Mouse (Mus musculus): ENCODE results near the gene Fam222a. TPM values are rescaled to one million over a fixed set of nuclear protein-coding genes. Genes with fewer than 3 reads are reported as not detected.

The Fam222a gene
- total RNA-seq, 1 experiment from 2014 or later: 26.9 TPM

DNA sequence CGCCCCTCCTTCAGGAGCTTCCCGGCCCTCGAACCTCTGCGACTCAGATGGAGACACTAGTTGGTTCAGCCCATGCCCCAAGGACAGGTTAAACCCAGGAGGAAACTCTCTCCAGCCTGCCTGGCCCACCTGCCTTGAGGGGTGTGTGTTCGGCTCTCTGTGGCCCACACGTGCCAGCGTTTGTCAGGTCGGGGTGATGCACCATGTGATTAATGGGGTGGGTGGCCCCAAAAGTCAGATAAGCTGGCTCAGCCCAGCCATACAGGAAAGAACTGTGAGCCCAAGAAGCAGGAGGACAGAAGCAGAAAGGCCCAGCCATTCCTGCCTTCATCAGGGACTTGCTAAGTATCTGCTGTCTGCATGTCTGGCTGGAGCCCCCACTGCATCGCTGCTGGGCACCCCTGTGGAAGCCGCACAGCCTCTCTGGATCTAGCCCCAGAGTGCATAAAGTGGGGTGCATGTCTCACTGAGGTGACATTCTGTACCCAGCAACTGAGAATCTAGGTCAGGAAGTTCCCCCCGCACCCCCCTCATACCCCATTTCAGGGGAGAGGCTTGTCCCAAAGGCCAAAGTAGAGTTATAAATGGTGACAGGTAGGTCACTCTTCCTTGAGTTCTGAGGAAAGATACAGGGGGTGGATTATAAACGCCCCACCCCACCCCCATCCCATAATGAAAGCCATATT is 15.8 kb downstream of the Fam222a start:
- no peak for DNase-seq

DNA sequence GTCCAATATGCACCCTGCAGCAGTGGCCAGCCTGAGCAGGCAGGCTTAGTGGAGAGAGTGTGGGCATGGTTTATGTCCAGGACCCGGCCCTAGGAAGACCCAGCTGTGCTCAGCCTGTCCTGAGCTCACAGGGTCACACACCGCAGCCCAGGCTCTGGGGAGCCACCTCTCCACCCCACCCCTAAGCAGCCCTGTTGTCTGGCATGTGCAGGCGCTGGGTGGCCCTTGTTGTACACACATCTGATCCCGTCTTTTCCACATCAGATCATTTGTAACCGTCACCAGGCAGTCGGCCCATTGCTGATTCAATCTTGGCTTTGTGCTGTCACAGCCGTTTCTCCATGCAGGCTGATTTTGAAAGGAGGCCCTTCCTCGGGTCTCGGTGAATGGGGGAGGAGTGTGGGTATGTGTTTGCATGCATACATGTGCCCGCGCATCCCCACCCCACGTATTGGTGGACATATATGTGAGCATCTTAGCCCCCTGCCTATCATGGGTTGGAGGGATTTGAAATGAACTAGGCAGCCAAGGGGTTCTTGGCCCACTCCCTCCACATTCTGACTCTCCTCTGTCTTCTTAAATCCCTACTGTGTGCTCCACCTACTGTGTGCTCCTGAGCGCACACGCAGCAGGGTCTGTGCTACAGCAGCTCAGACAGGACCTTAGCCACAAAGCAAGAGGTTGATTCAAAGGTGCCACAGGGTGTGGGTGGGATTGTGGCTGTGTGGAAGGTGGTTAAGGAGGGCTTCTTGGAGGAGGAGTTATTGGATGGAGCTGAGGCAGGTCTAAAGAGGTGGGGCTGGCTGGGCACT is 16.7 kb downstream of the Fam222a start:
- DNase-seq: no peak

DNA sequence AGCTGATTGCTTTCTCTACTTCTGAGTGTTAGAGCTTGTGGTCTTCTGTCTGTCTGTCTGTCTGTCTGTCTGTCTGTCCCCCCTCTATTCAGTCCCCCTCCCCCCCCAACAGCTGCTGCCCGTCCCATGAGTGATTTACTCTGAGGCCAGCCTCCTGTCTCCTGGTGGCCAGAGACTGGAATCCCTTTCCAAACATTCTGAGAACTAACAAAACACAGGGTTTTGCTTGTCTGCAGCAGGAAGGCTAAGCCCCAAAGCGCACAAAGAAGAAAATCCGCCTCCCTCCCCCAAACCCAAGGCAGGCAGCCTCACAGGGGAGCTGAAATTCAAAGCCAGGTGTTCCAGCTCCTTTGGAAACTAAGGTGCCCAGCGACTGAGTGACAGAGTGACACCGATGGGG is 17.9 kb downstream of the Fam222a start:
- no peak for DNase-seq

DNA sequence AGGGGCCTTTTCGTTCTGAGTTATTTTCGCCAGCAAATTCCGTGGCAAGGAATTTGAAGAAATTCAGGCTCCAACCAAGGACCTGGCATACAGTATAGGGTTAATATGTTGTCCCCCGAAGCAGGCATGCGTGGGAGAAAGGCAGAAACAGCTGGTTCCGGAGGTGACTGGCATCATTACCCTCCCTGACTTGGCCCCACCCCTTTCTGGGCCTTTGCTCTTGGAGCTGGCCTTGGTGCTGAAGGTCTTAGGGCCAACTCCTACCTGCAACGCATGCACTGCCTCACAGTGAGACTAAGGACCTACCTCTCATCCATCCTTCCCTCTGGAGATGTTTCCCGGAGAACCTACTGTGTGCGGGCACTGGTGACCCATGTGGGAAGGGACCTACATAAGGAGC is 20.1 kb downstream of the Fam222a start:
- peak; percentile 78 for DNase-seq

DNA sequence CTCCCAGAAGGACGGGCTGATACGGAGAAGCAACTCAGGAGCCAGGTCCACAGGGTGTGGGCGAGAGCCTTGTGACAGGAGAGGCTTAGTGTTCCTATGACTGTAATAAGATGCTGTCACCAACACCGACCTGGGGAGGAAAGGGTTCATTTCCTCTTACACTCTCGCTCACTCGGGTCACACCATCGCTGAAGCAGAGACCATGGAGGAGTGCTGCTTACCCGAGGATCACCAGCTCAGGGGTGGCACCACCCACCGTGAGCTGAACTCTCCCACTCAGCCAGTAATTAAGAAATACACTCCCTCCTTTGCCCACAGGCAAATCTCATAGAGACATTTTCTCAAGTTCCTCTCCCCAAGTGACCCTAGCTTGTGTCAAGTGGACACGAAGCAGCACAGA is 20.6 kb downstream of the Fam222a start:
- DNase-seq: no peak

DNA sequence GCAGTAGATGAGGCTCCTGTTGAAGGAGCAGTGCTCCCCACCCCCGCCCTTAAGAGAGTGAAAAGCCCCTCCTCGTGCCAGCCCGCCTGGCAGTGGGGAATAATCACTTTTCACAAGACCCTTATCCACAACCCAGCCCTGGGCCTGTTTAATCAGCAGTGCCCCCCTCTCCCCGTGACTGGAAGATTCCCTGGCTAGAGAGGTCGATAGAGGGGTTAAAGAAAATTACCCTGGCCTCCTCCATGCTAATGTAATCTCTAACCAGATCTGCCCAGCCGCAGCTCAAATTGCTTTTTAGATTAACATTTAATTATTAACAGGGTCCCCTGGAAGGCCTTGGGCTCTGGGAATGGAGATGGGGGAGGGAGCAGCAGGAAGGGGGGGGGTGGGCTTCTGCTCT is 21.2 kb downstream of the Fam222a start:
- no peak for DNase-seq

DNA sequence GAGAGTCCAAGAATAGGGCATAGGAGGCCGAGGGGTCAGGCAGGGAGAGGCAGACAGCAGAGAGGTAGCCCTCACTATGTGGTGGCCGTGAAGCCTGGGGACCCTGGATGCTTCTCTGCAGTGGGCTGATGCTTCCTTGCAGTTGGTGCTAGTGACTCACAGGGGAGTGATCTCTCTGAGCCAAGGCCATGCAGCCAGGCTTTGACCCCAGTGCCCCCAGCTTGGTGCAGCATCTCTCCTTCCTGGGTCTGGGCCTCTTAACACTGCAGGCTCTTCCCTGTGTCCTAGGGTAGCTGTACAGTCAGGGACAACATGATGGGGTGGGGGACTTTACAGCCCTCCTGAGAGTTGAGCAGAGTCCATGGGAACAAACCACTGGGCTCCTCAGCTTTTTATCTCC is 21.6 kb downstream of the Fam222a start:
- no peak for DNase-seq

DNA sequence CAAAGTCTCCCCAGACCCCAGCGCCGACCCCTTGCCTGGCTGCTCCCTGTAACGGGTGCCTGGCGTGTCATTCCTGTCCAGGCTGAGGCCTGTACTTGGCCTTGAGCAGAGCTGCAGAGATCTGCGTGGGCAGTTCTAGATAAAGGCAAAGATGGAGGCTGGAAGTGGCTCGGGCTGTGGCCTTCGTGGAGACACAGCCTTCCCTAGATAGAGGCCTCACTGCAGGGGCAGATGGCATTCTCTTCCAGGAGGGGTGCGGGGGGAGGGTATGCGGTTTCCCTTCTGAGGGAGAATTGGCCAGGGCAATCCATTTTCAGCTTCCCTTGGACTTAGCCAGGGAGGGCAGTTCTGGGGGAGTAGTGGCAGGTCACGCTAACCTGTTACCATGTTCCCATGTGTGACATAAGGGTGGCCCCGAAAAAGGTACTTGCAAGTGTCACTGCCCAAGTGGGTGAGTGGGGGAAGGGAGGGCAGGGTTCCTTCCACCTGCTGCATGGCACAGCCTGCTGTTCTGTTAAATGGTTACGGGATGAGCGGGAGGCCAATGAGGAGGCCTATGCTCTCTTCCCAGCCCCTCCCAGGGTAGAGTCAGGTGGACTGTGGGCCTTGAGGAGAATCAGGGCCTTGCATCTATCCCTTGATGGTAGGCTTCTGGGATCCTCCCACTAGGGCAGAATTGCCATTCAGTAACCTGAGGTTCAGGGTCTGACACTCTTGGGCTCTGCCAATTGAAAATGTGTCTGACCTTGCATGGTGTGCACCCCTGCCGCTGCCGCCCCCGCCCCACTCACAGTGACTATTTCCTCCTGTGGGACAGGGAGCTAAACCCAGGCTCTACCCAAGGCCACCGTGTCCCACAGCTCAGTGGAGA is 22.5 kb downstream of the Fam222a start:
- no peak for DNase-seq

DNA sequence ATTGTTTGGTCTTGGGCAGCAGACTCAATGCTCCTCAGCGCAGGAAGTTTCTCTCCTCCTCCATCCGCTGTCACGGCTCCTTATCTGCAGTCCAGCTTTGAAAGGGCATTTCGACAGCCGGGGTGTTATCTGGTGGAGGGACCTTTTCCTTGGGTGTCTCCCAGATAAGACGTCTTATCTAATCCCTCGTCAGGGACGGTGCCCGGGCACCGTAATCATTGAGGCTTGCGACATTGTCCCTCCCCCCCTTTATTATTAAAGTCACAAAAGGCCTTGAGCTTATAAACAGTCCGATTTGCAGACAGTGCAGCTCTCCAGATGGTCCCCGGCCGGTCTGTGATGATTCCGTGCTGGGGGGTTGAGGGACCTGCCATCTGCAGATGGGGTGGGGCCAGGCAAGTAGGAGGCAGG is 23.3 kb downstream of the Fam222a start:
- no peak for DNase-seq

DNA sequence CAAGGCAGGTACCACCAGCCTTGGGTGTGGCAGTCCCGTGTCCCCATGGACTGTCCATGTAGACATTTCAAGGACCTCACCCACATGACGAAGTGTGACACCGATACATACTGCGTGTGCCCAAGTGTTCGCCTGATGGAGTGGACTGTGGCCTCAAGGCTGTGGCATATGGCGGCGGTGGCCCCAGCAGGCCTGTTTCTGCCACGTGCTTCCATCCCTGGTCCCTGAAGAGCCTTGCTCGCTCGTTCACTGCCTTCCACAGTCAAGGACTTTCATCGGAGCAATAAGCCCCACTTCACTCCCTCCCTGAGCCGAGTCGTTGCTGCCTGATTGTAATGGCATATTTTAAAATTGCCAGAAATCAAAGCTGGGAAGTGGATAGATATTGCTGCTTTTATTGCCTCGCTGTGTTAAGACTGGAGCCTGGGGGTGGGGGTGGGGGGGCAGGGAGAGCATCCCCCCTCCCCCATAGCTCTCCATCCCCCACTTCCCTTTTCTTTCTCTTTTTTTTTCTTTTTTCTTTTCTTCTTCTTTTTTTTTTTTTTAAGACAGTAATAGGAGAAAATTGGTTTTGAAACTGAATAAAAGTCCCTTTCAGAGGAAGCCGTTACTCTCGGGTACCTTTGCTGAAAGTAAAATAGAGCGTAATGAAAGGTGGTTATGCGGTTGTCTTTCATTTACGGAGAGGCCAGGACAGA is 24.8 kb downstream of the Fam222a start:
- DNase-seq: no peak

DNA sequence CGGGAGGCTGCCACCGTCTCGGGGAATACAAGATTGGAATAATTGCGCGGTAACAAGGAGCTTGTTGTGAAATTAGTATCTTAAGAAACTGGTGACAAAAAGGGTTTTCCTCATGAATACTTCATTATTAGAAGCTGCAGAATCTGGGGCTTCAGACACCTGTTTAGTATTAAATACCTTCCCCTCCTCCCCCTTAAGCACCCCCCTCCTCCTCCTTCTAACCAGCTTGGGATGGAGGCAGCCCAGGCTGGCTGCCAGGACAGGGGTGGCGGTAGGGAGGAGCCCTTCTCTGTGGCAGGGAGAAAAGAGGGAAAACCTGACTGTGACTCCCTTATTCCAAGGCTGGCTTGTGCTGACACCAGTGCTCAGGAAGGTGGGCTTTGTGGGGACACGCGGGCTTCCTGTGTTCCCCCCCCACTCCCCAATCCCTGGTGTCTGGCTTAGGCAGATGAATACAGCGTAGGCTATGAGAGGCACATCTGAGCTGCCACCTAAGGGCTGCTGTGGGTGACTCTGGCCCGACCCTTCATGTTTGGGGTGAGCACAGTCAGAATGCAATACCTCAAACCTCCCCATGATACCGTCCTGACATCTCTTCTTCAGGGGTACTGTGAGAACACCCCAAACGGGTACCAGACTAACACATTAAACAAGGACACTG is 25.5 kb downstream of the Fam222a start:
- no peak for DNase-seq

DNA sequence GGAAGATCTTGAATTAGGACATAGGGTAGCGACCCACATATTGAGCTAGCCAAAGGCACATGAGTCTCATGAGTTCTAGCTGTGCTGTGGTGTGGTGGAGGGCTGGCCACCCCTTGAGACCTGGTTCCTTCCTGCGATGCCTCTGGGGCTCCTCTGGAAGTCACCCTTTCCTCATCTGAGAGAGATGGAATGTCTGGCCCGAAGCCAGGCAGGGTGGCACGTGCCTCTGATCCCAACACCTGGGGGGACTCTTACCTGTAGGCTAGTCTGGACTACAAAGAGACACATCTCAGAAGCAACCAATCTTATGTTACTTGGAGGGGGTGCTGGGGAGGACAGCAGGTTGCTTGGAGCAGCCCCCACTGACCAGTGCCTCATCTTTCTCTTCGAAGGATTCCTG is 26.1 kb downstream of the Fam222a start:
- no peak for DNase-seq

DNA sequence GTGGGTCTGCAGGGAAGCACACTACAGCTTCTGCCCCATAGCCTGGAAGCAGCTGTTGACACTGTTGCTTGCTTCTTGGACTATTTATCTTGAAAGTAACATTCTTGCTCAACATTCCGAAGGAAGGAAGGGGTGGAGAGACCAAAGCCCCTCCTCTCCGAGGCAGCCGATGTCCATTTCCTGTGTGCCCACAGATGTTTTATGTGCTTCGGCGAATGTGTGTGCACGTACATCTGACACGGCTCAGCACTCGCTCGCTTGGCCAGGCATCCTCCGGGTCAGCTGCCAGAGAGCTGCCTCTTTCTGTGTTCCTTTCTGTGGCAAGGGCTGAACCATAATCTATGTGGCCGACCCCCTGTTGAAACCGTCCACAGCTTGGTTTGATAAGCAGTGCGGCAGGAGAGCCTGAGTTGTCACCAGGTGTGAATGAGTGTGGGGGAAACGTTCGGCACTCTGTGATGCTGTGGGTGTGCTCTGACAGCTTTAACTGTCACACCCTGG is 27.0 kb downstream of the Fam222a start:
- no peak for DNase-seq

DNA sequence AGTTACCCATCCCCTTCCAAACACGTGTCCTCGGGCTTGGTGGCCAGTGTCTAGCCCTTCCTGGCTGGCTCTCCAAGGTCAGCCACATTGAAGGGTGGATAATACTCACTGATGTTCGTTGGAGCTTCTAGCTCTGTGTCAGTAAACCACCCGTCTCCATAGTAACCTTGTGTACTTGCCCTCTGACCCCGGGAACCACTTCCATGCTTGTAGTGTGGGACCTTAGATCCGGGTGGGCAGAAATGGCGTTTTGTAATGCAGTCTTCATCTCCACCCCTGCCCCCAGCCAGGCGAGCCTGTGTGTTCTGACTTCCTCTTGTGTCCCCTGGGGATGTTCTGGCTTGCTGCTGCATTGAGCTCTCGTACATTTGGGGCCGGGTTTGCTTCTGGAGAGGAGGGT is 28.8 kb downstream of the Fam222a start:
- no peak for DNase-seq

DNA sequence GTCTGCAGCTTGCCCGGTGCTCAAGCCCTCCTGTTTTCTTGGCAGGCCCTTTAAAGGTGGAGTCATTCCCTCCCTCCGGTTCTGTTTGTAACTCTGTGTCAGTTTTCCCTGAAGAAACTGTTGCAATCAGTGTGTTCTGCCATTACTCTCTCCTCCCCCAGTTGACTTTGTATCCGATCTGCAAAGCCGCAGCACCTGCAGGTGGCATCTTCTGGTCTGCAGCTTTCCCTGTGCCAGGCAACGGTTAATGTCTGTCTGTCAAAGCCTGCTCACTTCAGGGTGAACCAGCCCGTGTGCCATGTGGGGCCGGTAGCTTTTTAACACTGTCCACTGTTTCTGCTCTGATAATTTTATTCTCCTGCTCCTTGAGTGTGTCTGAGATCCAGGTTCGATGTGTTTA is 29.4 kb downstream of the Fam222a start:
- no peak for DNase-seq

DNA sequence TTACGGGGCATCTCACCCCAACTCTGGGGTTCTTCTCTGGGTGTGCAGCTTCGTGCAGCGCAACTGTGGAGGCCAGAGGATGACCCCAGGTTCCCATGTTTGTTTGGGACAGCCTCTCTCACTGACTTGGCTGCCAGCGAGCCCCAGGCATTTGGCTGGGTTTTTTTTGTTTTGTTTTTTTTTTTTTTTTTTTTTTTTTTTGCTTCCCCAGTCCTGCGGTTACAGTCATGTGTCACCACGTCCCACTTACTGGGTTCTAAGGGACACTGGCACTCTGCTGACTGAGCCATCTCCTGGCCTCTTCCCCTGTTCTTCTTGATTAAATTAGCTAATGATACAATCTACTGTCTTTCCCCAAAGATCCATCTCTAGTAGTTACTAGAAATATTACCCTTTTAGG is 29.8 kb downstream of the Fam222a start:
- no peak for DNase-seq

DNA sequence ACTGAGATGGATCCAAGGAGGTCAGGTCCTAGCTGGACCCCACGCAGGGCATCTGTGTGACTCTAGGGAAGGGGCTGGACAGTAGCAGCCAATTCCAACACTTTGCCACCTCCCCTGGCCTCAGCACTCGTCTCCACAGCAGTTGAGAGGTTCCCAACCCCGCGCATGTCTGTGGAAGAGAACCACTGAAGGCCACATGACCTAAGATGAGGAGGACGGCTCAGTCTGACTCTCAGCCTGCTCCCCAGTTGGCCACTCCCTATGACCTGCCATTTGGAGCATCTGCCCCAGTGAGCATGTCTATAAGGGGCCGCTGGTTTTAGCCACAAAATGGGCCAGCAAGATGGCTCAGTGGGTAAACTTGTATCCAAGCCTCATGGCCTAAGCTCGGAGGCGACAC is 34.2 kb downstream of the Fam222a start:
- DNase-seq: no peak

DNA sequence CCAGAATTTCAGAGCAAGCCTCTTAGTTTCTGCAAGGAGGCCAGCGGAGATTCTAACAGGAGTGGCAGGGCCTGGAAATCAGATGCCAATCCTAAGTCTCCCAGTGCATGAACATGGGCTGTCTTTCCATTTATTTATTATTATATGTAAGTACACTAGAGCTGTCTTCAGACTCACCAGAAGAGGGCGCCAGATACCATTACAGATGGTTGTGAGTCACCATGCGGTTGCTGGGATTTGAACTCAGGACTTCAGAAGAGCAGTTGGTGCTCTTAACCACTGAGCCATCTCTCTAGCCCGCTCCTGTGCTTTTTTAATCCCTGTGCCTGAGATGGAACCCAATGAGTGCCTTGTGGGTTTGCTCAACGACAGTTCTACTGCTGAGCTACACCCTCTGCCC is 36.2 kb downstream of the Fam222a start:
- no peak for DNase-seq

DNA sequence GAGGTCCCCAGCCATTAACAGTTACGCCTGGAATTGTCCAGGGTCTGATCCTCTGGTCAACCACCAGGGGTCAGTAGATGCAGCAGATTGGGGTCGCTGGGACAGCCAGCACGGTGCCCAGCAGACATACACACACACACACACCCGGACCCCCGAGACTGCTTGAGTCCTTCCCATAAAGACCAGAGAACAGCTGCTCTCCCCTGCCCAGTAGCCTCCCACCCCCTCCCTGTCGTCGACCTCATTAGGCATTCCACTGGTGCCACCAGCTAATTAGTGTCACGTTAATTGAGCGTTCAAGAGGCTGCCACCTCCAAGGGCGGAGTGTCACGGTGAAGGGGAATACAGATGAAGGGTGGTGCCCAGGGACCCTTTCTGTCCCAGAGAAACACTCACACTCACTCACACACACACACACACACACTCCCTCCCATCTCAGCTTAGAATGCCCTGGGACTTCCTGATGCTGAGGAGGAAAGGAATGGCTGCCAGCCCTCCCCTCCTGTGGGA is 37.0 kb downstream of the Fam222a start:
- no peak for DNase-seq

DNA sequence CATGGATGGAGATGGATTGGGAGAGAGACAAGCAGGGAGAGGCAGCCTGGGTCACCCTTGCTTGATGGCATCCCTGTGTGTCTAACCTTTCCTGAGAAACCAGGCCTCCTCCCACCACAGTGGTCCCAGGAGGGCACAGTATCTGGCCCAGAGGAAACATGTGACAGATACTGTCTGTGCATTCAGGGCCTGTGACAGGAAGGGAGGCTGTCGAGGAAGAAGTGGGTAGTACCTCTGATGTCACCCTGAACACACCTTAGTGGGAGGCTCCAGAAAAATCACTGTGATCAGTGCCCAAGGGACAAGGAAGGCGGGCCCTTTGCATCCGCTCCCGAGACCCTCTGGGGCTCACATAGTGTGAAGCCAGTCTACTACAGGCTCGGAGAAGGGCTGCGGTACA is 38.2 kb downstream of the Fam222a start:
- no peak for DNase-seq

DNA sequence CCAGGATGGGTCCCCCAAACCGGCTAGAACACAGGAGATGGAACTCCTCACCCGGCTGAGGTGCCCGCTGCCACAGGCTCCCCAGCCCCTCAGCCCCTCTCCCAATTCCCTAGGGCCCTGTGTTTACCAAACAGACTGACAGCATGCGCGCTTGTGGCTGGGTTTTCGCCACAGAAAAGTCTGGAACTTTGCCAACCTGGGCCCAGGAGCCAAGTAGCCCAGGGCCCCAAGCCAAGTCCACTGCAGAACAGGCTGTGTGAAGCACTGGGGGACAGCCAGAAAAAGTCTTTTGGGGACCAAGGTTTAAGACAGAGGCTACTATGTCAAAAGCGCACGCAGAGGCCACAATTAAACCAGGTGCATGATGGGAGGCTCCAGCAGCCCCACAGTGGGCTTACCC is 39.8 kb downstream of the Fam222a start:
- DNase-seq: peak; percentile 83

Measured in adrenal gland, postnatal 25 days (tissue).